Mouse (Mus musculus) intestine, embryonic 16.5 days (tissue): Measurements from ENCODE around the gene Plcg1. TPM values are rescaled to one million over a fixed set of nuclear protein-coding genes. Genes with fewer than 3 reads are reported as not detected.

Experiments
- ATAC-seq: fragments of 200-750 bp; cut with Nextera tagmentation; 2 replicates; pipeline ENCODE4 v1.8.0; 2017; ENCODE audit warnings: moderate TSS enrichment, moderate library complexity
- H3K27ac ChIP-seq: fragments of 300-500 bp; sonication (generic); 2 replicates; pipeline ENCODE4 v1.5.1; 2014; ENCODE audit warnings: mild to moderate bottlenecking, low read length
- H3K27me3 ChIP-seq: fragments of 300-500 bp; sonication (generic); replicated peaks from 2 replicates; pipeline ENCODE4 v1.6.1; 2014; ENCODE audit warnings: low read length, control low read depth, mixed read lengths; ENCODE audit not compliant: control insufficient read depth, insufficient read depth
- H3K36me3 ChIP-seq: fragments of 300-500 bp; sonication (generic); 2 replicates; pipeline ENCODE4 v1.6.1; 2014; ENCODE audit warnings: low read length, control low read depth; ENCODE audit not compliant: control insufficient read depth, insufficient read depth
- H3K4me1 ChIP-seq: fragments of 300-500 bp; sonication (generic); 2 replicates; pipeline ENCODE4 v1.6.1; 2014; ENCODE audit warnings: low read length, control low read depth, mixed read lengths; ENCODE audit not compliant: control insufficient read depth, insufficient read depth
- H3K4me2 ChIP-seq: fragments of 300-500 bp; sonication (generic); 2 replicates; pipeline ENCODE4 v1.6.1; 2014; ENCODE audit warnings: low read depth, low read length, control low read depth
- H3K4me3 ChIP-seq: fragments of 300-500 bp; sonication (generic); 2 replicates; pipeline ENCODE4 v1.5.1; 2014; ENCODE audit warnings: mild to moderate bottlenecking, low read length
- H3K9ac ChIP-seq: fragments of 300-500 bp; sonication (generic); 2 replicates; pipeline ENCODE4 v1.6.1; 2014; ENCODE audit warnings: low read depth, low read length
- H3K9me3 ChIP-seq: fragments of 300-500 bp; sonication (generic); 2 replicates; pipeline ENCODE4 v1.6.1; 2016; ENCODE audit warnings: low read length, control low read depth; ENCODE audit not compliant: control insufficient read depth
- WGBS: fragments of 180-500 bp; shearing (Covaris S2); extraction: QIAGEN DNeasy Blood & Tissue Kit; methylation state at CpG from one replicate; pipeline ENCODE4 v1.1.7; 2014; 5-methylcytosine and 5-hydroxymethylcytosine counted together
- polyA plus RNA-seq: library from polyadenylated mRNA; unstranded; fragments of >200 nt; fragmentation: Nextera tagmentation; extraction: Ambion mirVana; gene quantifications from 2 replicates; pipeline ENCODE4 v1.2.1, GENCODE M21; 2015

Gene Plcg1
- 16.5 and 20.0 TPM in 2 replicates for polyA plus RNA-seq

- no peaks in the 10 kb centered on the region for H3K27me3 ChIP-seq
- peak; percentile 94 for ATAC-seq
- peak within 1 kb of the TSS; percentile 85 for H3K4me3 ChIP-seq
- peak within 1 kb of the TSS; percentile 95 for H3K9ac ChIP-seq
- no peaks in the 10 kb centered on the region for H3K36me3 ChIP-seq
- H3K9me3 ChIP-seq, result no peaks in the 10 kb centered on the region
- peak within 1 kb of the TSS; percentile 90 for H3K27ac ChIP-seq
- peaks cover 29% of the 10 kb centered on the region for H3K4me1 ChIP-seq
- peak within 1 kb of the TSS; percentile 78 for H3K4me2 ChIP-seq
- WGBS, result under 1% methylated on average over 83 of the region's 99 CpGs
Measured at GRCm38 (mm10) chr2:160731117-160731838, at the start of gene Plcg1. Plcg1 (plus strand) TSS chr2:160731300.

- WGBS, result 57% methylated on average over 5 of the region's 5 CpGs
- peaks cover 10% of the 10 kb centered on the region; the same call in 1 of the 2 replicates for H3K36me3 ChIP-seq
- ATAC-seq, result peak; percentile 94
Measured at GRCm38 (mm10) chr2:160700271-160700670, 30.8 kb upstream of the Plcg1 start.

DNA sequence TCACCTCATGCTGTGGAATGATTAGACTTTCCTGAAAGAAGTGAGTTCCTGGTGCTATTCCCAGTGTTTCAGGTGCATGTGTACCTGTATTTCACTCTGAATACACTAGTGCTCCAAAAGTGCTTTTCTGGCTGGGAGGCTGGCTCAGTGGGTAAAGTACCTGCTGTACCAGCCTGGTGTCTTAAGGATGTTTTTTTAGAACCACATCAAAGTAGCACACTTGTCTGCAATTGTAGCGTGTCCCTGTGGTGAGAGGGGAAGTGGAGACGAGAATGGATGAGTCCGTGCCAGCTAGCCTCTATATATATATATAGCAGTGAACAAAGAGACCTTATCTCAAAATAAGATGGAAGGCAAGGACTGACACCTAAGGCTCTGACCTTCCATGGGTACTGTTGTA lies 29.5 kb upstream of the Plcg1 start:
- Histone ChIP-seq H3K36me3 (peaks cover 11% of the 10 kb centered on the region; the same call in 1 of the 2 replicates), H3K4me1 (no peaks in the 10 kb centered on the region), H3K4me3 (no peak overlapping the region), H3K27ac (no peak overlapping the region), H3K27me3 (no peaks in the 10 kb centered on the region), H3K9ac (no peak overlapping the region), H3K4me2 (no peak overlapping the region), H3K9me3 (no peaks in the 10 kb centered on the region)
- ATAC-seq, result no peak
- WGBS, result 90% methylated on average over 3 of the region's 3 CpGs

More at GRCm38 (mm10) chr2:160700271-160700670, 30.8 kb upstream of the Plcg1 start:
- Histone ChIP-seq H3K27me3 (no peaks in the 10 kb centered on the region), H3K9ac (no peak overlapping the region), H3K9me3 (no peaks in the 10 kb centered on the region), H3K4me2 (no peak overlapping the region), H3K4me3 (no peak overlapping the region), H3K4me1 (no peaks in the 10 kb centered on the region), H3K27ac (peak overlapping the region; percentile 59; the same call in 1 of the 2 replicates)

DNA sequence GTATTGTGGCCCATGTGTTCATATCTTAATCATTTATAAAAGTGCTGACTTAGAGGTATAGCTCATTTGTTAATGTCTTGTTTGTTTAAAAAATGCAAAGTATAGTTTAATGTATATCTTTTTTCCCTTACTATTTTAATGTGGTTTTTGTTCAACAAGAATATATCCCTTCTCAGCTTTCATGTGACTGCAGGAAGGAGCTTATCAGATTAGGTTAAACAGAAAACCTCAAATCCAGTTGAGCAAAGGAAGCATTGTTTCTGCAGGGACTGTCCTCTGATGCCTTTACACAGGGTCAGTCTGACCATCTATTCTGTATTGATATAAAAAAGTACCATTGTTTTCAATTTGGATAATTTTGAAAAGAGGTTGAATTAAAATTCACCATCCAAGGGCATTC lies 28.3 kb upstream of the Plcg1 start:
- Histone ChIP-seq H3K4me3 (no peak overlapping the region), H3K9me3 (no peaks in the 10 kb centered on the region), H3K4me1 (no peaks in the 10 kb centered on the region), H3K4me2 (no peak overlapping the region), H3K27me3 (no peaks in the 10 kb centered on the region), H3K36me3 (peaks cover 13% of the 10 kb centered on the region; the same call in 1 of the 2 replicates), H3K27ac (no peak overlapping the region), H3K9ac (no peak overlapping the region)
- no peak for ATAC-seq

- H3K9me3 ChIP-seq, result no peaks in the 10 kb centered on the region
- 94% methylated on average over 3 of the region's 3 CpGs for WGBS
- ATAC-seq, result no peak
- H3K9ac ChIP-seq, result no peak overlapping the region
- no peak overlapping the region for H3K4me3 ChIP-seq
- no peaks in the 10 kb centered on the region for H3K4me1 ChIP-seq
- no peak overlapping the region for H3K27ac ChIP-seq
- H3K36me3 ChIP-seq, result peaks cover 13% of the 10 kb centered on the region; the same call in 1 of the 2 replicates
- no peak overlapping the region for H3K4me2 ChIP-seq
- no peaks in the 10 kb centered on the region for H3K27me3 ChIP-seq
Measured at GRCm38 (mm10) chr2:160707673-160708072, 23.4 kb upstream of the Plcg1 start.

DNA sequence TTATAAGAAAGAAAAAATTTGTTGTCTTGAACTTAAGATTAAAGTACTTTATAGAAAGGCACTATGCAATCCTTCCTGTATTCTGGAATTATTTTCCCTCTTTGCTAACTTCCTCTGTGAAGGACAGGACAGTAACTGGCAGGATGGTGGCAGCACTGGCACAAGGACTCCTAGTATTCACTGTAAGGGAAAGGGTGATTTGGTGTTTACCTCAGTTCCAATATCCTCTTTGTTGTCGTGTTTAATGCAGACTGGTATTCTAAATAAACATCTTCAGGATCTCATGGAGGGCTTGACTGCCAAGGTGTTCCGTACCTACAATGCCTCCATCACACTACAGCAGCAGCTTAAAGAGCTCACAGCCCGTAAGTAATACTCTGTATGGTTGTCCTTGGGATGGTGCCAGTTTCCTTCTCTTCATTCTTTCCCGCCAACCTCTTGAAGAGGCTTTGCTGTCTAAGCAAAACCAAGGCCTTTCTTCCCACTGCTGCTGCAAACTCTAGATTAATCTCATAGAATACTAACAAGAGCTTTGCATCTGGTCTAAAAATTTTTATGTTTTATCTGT lies 15.6 kb upstream of the Plcg1 start:
- no peak overlapping the region for H3K27ac ChIP-seq
- WGBS, result 77% methylated on average over 4 of the region's 4 CpGs

DNA sequence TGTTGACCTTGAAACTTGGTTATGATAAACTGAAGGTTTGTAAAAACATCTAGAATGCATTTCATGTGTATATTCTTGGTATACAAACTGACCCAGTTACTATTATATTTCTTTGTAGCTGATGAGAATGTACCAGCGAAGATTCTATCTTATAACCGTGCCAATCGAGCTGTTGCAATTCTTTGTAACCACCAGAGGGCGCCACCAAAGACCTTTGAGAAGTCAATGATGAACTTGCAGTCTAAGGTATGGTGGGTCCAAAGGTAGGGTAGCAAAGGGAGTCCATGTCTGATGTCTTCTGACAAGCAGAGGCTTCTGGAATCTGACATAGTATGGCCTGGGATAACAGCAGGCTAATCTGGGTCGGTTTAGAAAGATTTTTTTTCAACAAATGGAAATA lies 13.8 kb upstream of the Plcg1 start:
- 79% methylated on average over 5 of the region's 5 CpGs for WGBS
- Histone ChIP-seq H3K27me3 (no peaks in the 10 kb centered on the region), H3K9me3 (no peaks in the 10 kb centered on the region), H3K4me3 (no peak overlapping the region), H3K4me2 (no peak overlapping the region), H3K27ac (no peak overlapping the region), H3K36me3 (peaks cover 34% of the 10 kb centered on the region), H3K4me1 (no peaks in the 10 kb centered on the region), H3K9ac (no peak overlapping the region)
- no peak for ATAC-seq

More for the DNA sequence above, 15.6 kb upstream of the Plcg1 start:
- H3K36me3 ChIP-seq, result peaks cover 32% of the 10 kb centered on the region
- H3K9ac ChIP-seq, result no peak overlapping the region
- no peaks in the 10 kb centered on the region for H3K4me1 ChIP-seq
- H3K9me3 ChIP-seq, result no peaks in the 10 kb centered on the region
- no peaks in the 10 kb centered on the region for H3K27me3 ChIP-seq
- H3K4me3 ChIP-seq, result no peak overlapping the region
- ATAC-seq, result no peak
- no peak overlapping the region for H3K4me2 ChIP-seq

GRCm38 (mm10) chr2:160718811-160719210 lies 12.3 kb upstream of the Plcg1 start:
- H3K36me3 ChIP-seq, result peaks cover 41% of the 10 kb centered on the region
- WGBS, result 79% methylated on average over 3 of the region's 3 CpGs
- ATAC-seq, result no peak
- no peaks in the 10 kb centered on the region for H3K4me1 ChIP-seq
- no peak overlapping the region for H3K4me2 ChIP-seq
- H3K27me3 ChIP-seq, result no peaks in the 10 kb centered on the region
- no peaks in the 10 kb centered on the region for H3K9me3 ChIP-seq
- no peak overlapping the region for H3K4me3 ChIP-seq
- H3K9ac ChIP-seq, result no peak overlapping the region
- H3K27ac ChIP-seq, result no peak overlapping the region

- no peak for ATAC-seq
- no peak overlapping the region for H3K27ac ChIP-seq
- H3K4me1 ChIP-seq, result no peaks in the 10 kb centered on the region
- H3K4me2 ChIP-seq, result no peak overlapping the region
- no peak overlapping the region for H3K4me3 ChIP-seq
- no peak overlapping the region for H3K9ac ChIP-seq
- no peaks in the 10 kb centered on the region for H3K27me3 ChIP-seq
- peaks cover 25% of the 10 kb centered on the region for H3K36me3 ChIP-seq
- no peaks in the 10 kb centered on the region for H3K9me3 ChIP-seq
- WGBS, result 76% methylated on average over 4 of the region's 4 CpGs
Measured at GRCm38 (mm10) chr2:160722714-160723113, 8.4 kb upstream of the Plcg1 start.
